Mouse (Mus musculus): Measurements from ENCODE around the gene Mettl6.
A peak's percentile ranks its signal among the peaks of the same experiment; 100 is the strongest.
"Not testable (repeated sequence)": the region's sequence is repeated elsewhere in the genome, so short reads cannot be mapped to it uniquely, and the experiment has no call there.

Gene Mettl6

DNA sequence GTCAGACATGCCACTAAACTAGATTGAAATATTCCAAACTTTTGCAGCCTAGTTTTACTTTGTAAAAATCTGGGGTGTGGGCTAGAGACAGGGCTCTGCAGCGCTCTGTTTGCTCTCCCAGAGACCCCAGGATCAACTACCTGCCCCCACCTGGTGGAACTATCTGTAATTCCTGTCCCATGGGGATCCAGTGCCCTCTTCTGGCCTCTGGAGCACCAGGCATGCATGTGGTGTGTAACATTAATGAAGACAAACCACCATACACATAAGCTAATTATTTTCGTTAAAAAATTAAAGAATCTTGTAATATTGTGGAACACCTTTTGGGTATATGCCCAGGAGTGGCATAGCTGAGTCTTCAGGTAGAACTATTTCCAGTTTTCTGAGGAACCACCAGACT, 21.5 kb downstream of the Mettl6 start:
- peak; percentile 14 for DNase-seq (ENCODE audit: low read depth, low spot score)

DNA sequence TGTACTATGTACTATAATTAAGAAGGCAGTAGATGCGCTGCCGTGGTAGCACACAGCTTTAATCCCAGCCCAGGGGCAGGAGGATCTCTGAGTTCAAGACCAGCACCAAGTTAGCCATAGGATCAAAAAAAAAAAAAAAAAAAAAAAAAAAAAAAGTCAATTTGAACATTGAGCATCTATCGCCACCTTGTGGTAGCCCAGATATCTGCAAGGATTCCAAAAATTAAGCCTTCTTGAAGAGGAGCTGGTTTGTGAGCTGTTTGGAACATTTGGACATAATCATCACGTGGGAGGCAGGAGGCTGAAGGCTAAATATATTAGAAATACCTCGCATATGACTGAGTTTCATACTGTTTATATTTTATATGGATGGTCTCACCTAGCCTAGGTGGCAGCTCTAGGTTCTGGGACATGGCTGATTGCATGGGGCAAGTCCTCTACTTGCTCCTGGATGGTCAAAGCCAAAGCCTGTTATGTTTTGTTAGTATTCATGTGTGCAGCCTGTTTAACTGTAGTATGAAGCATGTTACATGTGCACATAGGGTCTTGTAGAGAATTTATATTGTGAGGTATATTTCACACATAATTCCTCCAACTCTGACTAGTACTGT, 22.3 kb downstream of the Mettl6 start:
- peak; percentile 85 for DNase-seq (ENCODE audit: low read depth, low spot score)

DNA sequence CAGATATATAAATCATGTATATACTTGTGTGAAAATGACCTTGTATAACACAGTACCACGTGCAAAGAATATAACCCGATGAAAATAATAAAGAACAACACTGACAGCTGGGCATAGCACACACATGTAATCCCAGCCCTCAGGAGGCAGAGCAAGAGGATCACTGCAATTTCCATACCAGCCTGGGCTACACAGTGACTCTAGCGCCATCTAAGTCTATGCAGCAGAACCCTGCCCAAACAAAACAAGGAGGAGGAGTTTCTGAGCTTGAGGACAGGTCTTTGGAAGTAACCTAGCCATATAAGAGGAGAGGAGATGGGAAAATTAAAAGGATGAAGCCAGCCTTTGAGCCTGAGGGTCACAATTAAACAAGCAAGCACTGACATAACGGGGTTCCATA, 25.1 kb downstream of the Mettl6 start:
- DNase-seq (ENCODE audit: low read depth, low spot score) = no peak

DNA sequence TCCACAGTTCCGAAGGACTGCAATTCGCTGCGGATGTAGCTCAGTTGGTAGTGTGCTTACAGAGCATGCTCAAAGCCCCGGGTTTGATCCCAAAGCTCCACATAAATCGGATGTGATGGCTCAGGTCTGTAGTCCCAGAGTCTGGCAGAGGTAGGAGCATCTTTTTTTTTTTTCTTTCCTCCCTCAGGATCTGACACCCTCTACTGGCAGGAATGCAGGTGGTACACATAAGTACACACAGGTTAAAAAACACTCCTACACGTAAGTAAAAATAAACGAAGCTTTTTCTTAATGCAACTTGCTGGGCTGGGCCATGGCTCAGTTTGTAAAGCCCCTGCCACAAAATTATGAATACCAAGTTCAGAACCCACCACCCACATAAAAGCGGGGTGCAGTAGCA, 30.7 kb downstream of the Mettl6 start:
- peak; percentile 31 for DNase-seq (ENCODE audit: low read depth, low spot score)

DNA sequence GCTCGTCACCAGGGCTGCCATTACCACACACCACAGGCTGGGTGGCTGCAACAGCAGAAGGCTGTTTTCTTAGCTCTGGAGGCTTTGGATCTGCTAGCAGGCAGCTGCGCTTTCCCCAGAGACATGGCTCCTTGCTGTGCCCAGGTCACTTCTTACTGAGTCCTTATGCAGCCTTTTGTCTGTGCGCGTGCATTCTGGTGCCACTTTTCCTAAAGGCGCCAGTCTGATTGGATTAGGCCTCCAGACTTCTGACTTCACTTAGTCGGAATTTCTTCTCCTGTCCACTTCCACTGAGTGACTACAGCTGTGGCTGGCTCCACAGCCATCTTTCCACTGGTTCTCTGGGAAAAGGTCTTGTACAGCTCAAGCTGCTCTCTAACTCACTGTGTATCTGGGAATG, 32.0 kb downstream of the Mettl6 start:
- DNase-seq (ENCODE audit: low read depth, low spot score) = no peak

DNA sequence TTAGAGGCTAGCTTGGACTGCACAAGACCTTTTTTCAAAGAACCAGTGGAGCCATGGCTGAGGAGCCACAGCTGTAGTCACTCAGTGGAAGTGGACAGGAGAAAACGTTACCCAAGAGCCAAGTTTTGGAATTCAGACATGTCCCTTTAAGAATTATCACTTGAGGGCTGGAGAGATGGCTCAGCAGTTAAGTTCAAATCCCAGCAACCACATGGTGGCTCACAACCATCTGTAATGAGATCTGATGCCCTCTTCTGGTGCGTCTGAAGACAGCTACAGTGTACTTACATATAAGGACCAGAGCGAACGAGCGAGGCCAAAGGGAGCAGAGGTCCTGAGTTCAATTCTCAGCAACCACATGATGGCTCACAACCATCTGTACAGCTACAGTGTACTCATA, 32.6 kb downstream of the Mettl6 start:
- DNase-seq (ENCODE audit: low read depth, low spot score) = peak; percentile 33

DNA sequence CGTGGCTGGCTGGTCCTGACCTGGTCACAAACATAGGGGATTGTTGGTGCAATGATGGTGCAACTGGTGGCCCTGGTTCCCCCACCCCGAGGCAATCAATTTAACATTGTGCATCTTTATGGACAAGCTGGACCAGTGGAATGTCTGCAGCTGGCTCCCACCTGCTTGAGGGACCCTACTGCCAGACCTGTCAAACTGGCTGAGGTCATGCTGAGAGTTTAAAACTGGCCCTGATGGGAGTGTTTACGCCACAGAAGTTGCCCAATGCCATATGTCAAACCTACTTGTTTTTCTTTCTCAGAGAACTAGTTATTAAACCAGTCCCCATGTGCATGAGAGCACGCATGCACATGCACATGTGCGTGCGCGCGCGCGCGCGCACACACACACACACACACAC, 36.8 kb downstream of the Mettl6 start:
- no peak for DNase-seq (ENCODE audit: low read depth, low spot score)

DNA sequence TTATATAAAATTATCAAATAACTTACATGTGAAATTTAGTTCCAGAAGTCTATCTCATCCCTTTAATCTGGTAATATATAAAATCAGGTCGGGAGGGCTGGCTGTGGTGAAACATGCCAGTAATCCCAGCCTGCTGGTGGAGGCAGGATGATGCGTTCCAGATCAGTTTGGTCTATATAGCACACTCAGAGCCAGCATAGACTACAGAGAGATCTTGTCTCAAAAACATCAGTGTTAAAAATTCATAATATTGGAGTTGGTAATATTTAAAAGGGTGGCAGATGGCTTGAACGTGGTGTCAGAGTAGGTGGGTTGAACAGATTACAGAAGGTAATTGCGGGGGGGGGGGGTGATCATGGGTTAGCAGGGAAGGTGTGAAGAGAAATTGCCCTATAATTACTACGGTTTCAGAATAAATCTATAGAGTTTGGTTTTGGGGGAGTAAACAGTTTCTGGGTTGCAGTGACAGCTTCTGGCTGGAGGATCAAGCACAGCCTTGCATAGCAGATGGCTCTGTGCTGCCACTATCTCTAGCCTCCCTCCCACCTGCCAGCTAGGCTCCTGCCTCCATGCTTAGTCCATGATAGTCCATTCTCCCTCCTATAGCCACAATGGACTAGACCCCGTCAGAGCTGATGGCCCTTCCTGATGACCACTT, 38.6 kb downstream of the Mettl6 start:
- DNase-seq (ENCODE audit: low read depth, low spot score) = no peak

DNA sequence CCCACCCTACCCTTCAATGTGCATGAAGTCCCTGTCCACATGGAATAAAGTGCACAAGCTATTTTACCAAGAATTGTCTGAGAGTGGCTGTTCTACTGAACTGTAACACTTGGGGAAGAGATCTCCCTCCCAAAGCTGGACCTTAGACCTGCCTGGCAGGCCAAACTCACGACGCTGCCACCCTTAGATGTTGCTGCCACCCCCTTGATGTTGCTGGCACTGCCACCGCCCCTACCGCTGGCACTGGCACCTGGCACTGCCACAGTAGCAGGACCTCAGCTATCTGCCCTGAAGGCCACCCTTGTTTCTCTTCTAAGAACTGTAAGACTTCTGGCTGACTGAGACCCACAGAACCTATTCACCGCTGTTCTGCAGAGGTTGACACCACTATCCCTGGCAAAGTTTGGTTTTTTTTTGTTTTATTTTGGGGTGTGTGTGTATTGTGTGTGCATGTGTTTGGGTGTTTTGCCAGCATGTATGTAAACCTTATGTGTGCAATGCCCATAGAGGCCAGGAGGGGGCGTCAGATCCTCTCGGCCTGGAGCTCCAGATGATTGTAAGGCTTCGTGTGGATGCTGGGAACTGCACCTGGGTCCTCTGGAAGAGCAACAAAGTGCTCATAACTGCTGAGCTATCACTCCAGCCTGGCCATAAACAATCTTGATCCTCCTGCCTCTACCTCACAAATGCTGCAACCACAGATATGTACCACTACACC, 39.8 kb downstream of the Mettl6 start:
- DNase-seq (ENCODE audit: low read depth, low spot score) = peak; percentile 32

DNA sequence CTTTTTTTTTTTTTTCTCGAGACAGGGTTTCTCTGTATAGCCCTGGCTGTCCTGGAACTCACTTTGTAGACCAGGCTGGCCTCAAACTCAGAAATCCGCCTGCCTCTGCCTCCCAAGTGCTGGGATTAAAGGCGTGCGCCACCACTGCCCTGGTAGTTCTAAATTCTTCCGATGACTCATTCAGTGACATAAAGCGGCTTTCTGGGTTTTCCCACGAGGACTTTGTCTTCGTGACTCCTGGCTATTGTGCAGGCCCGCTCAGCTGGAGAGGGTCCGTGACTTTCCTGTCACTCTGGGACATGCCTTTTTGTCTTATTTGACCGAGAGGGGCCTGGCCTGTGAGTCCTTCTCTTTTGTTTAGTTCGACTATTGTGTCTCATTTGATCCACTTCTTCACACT, 40.9 kb downstream of the Mettl6 start:
- not testable (repeated sequence) for DNase-seq (ENCODE audit: low read depth, low spot score)

DNA sequence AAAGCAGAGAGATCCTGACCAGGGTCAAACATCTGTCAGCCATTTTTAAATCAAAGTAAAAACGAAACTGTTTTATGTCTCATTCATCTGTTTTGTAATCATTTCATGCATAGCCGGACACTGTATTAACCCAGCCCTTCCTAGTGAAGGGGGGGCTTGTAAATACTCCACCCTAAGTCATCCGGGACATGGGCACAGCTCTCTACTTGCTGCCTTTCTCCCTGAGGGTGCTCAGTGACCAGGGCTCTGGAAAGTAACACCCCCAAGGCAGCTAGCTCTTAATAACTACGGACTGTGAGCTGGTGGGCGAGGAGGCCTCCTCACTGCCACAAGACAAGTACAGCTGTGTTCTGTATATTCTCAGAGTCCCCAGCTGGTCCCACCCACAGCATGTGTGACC, 45.8 kb downstream of the Mettl6 start:
- DNase-seq (ENCODE audit: low read depth, low spot score) = no peak

DNA sequence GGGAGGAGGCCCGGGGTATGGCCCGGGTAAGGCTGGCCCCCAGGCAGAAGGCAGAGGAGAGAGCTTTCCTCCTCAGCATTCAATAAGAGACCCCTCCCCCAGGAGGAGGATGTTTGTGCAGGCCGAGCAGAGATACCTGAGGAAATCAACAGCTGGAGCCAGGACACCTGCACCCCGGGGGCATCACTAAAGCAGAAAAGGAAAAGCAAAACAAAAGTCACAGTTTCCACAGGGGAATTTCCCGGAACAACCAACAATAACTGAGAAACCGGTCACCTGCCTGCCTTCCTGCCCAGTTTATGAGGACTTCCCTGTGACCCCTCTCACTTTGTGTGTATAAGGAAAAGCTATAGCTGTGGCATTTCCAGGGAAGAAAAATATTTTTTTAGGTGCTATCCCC, 51.2 kb downstream of the Mettl6 start:
- DNase-seq (ENCODE audit: low read depth, low spot score) = no peak

DNA sequence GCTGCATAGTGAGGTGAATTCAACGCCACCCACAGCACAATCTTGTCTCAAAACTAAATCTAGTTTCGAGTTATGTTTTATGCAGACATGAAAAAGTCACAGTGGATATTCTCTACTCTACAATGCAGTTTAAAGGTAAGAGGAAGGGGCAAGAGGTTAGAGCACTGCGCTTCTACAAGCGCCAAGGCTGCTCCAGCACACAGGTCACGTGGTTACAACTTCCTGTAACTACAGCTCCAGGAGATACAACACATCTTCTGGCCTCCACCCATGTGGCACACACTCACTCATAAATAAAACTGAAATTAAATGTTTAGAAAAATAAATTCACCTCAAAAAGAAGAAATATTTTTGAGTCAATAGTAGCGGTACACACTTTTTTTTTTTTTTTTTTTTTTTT, 54.1 kb downstream of the Mettl6 start:
- DNase-seq (ENCODE audit: low read depth, low spot score) = peak; percentile 73

DNA sequence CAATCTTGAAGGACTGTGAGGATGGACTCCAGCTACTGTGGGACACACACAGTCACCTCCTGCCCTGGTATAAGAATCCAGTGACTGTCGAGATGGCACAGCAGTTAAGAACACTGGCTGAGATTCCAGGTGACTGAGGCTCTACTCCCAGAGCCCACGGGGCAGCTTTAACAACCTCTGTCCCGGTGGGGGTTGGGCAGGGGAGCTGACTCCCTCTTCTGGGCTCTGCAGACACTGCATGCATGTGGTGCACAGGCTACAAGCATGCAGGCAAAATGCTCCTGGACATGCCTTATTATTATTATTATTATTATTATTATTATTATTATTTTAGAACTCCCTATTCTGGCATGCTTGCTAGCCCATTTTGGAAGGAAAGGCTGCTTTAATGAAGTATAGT, 54.6 kb downstream of the Mettl6 start:
- no peak for DNase-seq (ENCODE audit: low read depth, low spot score)

DNA sequence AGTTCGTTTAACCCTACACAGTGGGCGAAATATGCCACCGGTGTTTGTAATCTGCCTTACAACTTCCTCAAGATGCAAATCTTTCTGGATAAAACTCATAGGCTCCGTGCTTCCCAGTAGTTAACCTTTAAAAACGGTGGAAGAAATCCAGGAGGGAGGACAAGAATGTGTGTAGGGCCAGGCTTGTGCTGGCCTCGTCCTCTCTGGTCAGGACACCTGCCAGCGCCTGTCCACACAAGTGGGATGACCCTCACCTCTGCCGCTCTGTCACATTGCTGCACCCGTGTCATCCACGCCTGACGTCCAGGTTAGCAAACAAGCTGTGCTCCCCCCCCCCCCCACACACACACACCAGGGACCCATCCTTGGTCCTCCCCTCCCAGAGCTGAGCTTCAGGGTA, 55.6 kb downstream of the Mettl6 start:
- DNase-seq (ENCODE audit: low read depth, low spot score) = no peak

DNA sequence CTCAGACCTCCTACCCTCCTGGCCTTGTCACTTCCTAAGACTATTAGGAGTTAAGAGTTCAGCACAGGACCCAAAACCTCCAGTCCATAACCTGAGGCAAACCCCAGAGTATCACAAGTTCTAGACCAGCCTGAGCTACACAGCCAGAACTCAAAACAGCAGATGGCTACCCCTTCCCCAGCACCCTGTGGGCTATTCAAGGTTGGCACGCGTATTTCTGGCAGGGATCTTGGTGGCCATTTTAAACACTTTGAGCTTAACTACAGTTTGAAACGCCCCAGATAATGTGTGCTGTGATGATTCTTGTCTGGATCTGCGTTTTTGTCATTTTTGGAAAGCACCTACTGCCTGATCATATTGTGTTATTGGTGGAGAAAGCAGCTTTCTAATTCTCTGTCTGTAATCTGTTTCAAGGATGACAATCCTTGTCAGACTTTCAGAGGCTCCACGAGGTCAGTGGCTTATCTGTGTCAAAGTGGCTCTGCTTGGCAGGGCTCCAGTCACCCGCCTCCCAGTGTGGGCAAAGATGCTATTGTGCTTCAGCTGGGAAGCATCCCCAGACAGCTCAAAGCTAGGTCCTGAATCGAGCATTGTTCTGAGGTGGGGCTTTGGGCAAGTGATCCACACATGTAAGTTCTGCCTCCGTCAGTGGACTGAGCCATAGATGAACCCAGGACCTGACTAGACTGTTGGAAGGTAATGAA, 56.9 kb downstream of the Mettl6 start:
- no peak for DNase-seq (ENCODE audit: low read depth, low spot score)

DNA sequence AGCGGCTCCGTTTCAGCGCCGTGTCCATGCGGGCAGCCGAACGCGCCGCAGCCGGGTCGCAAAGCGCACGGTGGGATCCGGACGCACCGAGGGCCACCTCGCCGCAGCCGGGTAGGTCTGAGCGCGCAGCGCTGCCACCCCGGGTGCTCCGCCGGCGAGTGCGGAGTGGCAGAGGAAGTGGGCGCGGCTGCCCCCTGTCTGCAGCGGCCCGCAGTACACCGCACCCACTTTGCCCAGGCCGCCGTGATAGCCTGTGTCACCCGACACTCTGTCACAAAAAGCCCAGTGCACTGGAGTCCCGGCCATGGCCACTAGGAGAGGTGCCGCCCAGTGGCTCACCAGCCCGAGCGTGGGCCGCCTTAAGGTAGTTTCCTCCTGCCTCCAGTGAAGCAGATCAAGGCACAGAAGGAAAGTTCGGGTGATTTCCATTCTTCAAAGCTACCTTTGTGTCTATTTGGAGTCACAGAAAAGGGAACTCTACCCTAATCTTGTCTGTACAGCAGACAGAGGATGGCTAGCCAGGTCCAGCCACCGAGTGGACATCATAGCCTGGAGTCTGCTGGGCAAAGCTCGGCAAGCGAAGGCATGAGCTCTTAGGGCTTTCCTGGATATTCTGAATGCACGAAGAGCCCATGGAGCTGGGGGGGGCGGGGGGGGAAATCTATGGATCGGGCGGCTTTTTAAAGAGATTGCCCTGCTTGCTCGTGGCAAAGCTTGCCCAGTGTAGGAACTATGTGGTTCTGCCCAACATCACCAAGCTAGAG, 58.7 kb downstream of the Mettl6 start, which contains the start of gene Sh3bp5:
Gene Sh3bp5, minus strand, starts transcription at position 149 of the 764 bp plus-strand sequence.
- DNase-seq (ENCODE audit: low read depth, low spot score) = peak; percentile 97

DNA sequence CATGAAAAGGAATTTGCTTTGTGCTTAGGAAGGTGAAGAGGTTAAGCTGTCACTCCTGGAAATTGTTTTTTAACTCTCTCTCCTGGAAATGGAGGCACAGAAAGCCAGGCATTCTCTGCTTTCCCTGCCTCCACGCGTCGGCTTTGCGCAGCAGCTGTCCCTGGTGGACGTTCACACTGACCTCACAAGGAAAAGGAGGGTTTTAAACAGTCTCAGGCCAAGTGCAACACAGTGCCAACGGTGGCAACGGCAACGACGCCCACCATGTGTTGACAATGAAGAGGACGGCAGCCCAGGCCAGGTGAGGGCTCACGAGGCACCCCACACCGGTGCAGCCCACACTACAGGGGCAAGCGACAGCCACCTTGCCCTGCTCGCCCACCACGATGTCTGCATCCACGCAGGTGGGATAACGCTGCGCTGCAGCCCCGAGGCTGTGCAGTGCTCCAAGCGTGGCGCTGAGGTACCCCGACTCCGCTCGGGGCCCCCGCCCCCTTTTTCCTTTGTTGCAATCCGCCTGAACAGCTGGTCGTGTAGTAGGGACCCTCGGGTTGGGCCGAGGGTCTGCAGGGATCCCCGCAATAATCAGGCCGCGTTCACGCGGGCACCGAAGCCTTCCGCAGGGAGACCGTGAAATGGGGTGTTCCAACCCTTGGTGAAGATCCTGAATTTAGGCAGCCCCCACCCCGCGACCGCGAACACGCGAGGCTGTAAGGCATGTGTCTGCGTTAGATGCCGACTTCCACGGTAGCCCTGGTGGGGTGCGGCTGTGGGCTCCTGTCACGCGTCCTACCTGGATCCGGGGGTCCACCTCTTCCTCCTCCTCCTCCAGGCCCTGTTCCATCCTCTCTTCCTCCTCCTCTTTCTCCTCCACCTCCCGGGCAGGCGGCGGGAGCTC, 59.6 kb downstream of the Mettl6 start:
- DNase-seq (ENCODE audit: low read depth, low spot score) = peak; percentile 40

DNA sequence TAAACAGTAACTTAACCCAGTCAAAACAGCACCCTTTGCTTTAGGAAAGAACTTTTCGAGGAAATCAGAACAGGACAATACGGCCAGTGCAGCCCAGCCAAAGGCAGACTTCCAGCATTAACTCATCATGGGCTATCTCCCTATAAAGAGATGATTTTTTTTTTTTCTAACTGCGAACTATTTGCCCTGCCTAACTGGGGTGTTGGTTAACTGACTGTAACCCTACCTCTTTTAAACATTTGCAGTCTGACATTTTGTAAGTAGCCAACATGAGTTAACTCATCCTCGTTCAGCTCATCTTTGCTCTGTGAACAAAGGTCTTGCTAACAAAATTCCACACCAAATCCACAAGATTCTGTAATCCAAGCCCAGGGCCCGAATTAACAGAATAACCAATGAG, 60.4 kb downstream of the Mettl6 start:
- no peak for DNase-seq (ENCODE audit: low read depth, low spot score)

DNA sequence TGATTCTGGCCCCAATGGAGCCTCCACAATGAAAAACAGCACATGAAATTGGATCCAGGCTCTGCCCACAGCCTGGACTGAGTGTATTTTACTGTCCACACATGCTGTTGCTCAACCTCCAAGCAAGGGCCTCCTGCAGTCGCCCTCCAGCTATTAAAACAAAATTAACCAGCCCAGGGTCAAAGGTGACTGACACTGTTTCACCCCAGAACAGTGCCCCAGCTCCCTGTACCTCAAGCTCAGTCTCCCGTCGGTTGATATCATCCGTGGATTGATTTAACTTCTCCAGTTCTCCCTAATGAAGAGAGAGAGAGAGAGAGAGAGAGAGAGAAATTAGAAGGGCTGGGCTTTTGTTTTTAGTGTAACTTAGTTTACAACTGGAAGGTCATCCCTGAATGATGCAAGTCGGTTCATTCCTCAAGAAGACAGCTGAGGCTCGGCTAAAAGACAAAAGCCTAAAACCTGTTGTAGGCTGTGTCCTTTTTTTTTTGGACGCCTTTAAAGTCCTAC, 60.9 kb downstream of the Mettl6 start:
- DNase-seq (ENCODE audit: low read depth, low spot score) = no peak

Measured in CD4-positive, CD25-positive, alpha-beta regulatory T cell, adult 2 months (primary cell).